Mouse (Mus musculus): ENCODE measurements around the gene Hoxa4. TPM values are rescaled to one million over a fixed set of nuclear protein-coding genes. Genes with fewer than 3 reads are reported as not detected.

Gene Hoxa4
- total and polyA plus RNA-seq, 2 experiments from 2014 or later = 0.08 to 0.38 TPM

DNA sequence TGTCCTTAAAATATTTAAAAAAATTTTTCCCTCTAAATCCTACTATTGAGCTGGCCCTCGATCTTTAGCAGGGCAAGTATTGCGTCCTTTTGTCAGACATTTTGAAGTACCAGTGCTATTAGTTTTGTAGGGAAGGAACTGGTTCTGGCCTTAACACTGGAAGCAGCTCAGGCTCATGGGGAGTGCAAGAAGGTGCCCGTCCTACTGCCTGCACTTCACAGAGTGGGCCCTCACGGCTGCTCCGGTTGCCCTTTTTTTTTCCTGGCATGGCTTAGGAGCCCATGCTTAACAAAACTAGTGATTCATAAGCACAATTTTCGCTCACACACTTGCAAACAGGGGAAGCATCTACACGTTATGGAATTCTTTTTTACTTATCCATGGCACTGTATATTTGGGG is 47.4 kb upstream of the Hoxa4 start:
- Histone ChIP-seq H3K9me3 (replicated peaks; ENCODE audit: control insufficient read depth, low read length) (no peaks in the 10 kb centered on the region), H3K4me2 (ENCODE audit: low read depth, low read length) (no peak overlapping the region), H3K27ac (ENCODE audit: low read depth) (no peak overlapping the region), H3K4me3 (ENCODE audit: low read depth, low read length) (no peak overlapping the region), H3K36me3 (replicated peaks; ENCODE audit: control insufficient read depth, insufficient read depth, low read length) (no peaks in the 10 kb centered on the region), H3K4me1 (ENCODE audit: control insufficient read depth, insufficient read depth) (0 out of 2 replicates have a peak, but pooled peaks cover 3% of the 10 kb centered on the region), H3K9ac (replicated peaks; ENCODE audit: low read depth, low read length) (no peak overlapping the region), H3K27me3 (ENCODE audit: control insufficient read depth, insufficient read depth, low read length) (peaks cover 100% of the 10 kb centered on the region)
- DNase-seq (ENCODE audit: low spot score) (no peak), ATAC-seq (ENCODE audit: insufficient read depth, low read depth) (no peak)
- 11% methylated on average over 7 of the region's 7 CpGs for WGBS
- TF ChIP-seq EP300 (IDR thresholded peaks at IDR 0.05; ENCODE audit: low read depth) = no peak
- no peak for TF ChIP-seq CTCF (IDR thresholded peaks at IDR 0.05; ENCODE audit: low read depth)

GRCm38 (mm10) chr6:52238155-52238545 is 46.6 kb upstream of the Hoxa4 start:
- no peak overlapping the region for H3K4me2 ChIP-seq (ENCODE audit: low read depth, low read length)
- ATAC-seq (ENCODE audit: insufficient read depth, low read depth) = no peak
- WGBS = 7% methylated on average over 7 of the region's 7 CpGs

GRCm38 (mm10) chr6:52237346-52238154 is 46.0 kb upstream of the Hoxa4 start:
- Histone ChIP-seq H3K27ac (ENCODE audit: low read depth) (no peak overlapping the region), H3K9me3 (replicated peaks; ENCODE audit: control insufficient read depth, low read length) (no peaks in the 10 kb centered on the region), H3K27me3 (ENCODE audit: control insufficient read depth, insufficient read depth, low read length) (peaks cover 100% of the 10 kb centered on the region), H3K4me1 (ENCODE audit: control insufficient read depth, insufficient read depth) (0 out of 2 replicates have a peak, but pooled peaks cover 3% of the 10 kb centered on the region), H3K36me3 (replicated peaks; ENCODE audit: control insufficient read depth, insufficient read depth, low read length) (no peaks in the 10 kb centered on the region), H3K9ac (replicated peaks; ENCODE audit: low read depth, low read length) (no peak overlapping the region), H3K4me2 (ENCODE audit: low read depth, low read length) (no peak overlapping the region), H3K4me3 (ENCODE audit: low read depth, low read length) (no peak overlapping the region)
- no peak for DNase-seq (ENCODE audit: low spot score)
- TF ChIP-seq EP300 (IDR thresholded peaks at IDR 0.05; ENCODE audit: low read depth) (no peak), CTCF (IDR thresholded peaks at IDR 0.05; ENCODE audit: low read depth) (no peak)
- WGBS = 10% methylated on average over 10 of the region's 10 CpGs
- ATAC-seq (ENCODE audit: insufficient read depth, low read depth) = no peak

More at GRCm38 (mm10) chr6:52238155-52238545, 46.6 kb upstream of the Hoxa4 start:
- H3K27ac ChIP-seq (ENCODE audit: low read depth) = no peak overlapping the region
- peaks cover 100% of the 10 kb centered on the region for H3K27me3 ChIP-seq (ENCODE audit: control insufficient read depth, insufficient read depth, low read length)
- no peak overlapping the region for H3K4me3 ChIP-seq (ENCODE audit: low read depth, low read length)
- no peak for DNase-seq (ENCODE audit: low spot score)
- no peak for TF ChIP-seq EP300 (IDR thresholded peaks at IDR 0.05; ENCODE audit: low read depth)
- no peak for TF ChIP-seq CTCF (IDR thresholded peaks at IDR 0.05; ENCODE audit: low read depth)
- H3K9ac ChIP-seq (replicated peaks; ENCODE audit: low read depth, low read length) = no peak overlapping the region
- no peaks in the 10 kb centered on the region for H3K9me3 ChIP-seq (replicated peaks; ENCODE audit: control insufficient read depth, low read length)
- 0 out of 2 replicates have a peak, but pooled peaks cover 3% of the 10 kb centered on the region for H3K4me1 ChIP-seq (ENCODE audit: control insufficient read depth, insufficient read depth)
- no peaks in the 10 kb centered on the region for H3K36me3 ChIP-seq (replicated peaks; ENCODE audit: control insufficient read depth, insufficient read depth, low read length)

- Histone ChIP-seq H3K9me3 (replicated peaks; ENCODE audit: control insufficient read depth, low read length) (no peaks in the 10 kb centered on the region), H3K4me1 (ENCODE audit: control insufficient read depth, insufficient read depth) (0 out of 2 replicates have a peak, but pooled peaks cover 3% of the 10 kb centered on the region), H3K9ac (replicated peaks; ENCODE audit: low read depth, low read length) (no peak overlapping the region), H3K36me3 (replicated peaks; ENCODE audit: control insufficient read depth, insufficient read depth, low read length) (no peaks in the 10 kb centered on the region), H3K4me3 (ENCODE audit: low read depth, low read length) (no peak overlapping the region), H3K4me2 (ENCODE audit: low read depth, low read length) (no peak overlapping the region), H3K27ac (ENCODE audit: low read depth) (no peak overlapping the region), H3K27me3 (ENCODE audit: control insufficient read depth, insufficient read depth, low read length) (peaks cover 100% of the 10 kb centered on the region)
- ATAC-seq (ENCODE audit: insufficient read depth, low read depth) (no peak), DNase-seq (ENCODE audit: low spot score) (no peak)
- 6% methylated on average over 3 of the region's 3 CpGs for WGBS
- no peak for TF ChIP-seq CTCF (IDR thresholded peaks at IDR 0.05; ENCODE audit: low read depth)
- no peak for TF ChIP-seq EP300 (IDR thresholded peaks at IDR 0.05; ENCODE audit: low read depth)
Observed at GRCm38 (mm10) chr6:52236806-52237205, 45.3 kb upstream of the Hoxa4 start.

DNA sequence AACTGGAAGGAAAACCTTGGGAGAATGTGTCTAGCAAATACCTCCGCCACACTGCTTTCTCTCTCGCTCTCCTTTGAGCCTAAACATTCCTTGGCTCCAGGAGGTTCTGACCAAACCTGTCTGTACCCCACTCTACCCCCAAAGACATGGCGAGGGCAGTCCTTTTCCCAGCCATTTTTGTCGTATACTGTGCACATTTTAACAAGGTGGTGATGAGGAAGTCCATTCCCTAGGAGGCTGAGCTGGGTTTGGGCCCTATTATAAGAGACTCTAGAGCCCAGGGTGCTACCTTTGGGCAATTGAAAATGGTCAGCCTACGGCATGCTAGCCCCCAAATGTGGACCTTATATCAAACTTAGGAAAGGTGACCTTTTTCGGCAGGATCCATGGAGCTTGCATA is 44.3 kb upstream of the Hoxa4 start:
- Histone ChIP-seq H3K4me2 (ENCODE audit: low read depth, low read length) (no peak overlapping the region), H3K9ac (replicated peaks; ENCODE audit: low read depth, low read length) (no peak overlapping the region), H3K9me3 (replicated peaks; ENCODE audit: control insufficient read depth, low read length) (no peaks in the 10 kb centered on the region), H3K27ac (ENCODE audit: low read depth) (no peak overlapping the region), H3K4me1 (ENCODE audit: control insufficient read depth, insufficient read depth) (0 out of 2 replicates have a peak, but pooled peaks cover 3% of the 10 kb centered on the region), H3K4me3 (ENCODE audit: low read depth, low read length) (no peak overlapping the region), H3K27me3 (ENCODE audit: control insufficient read depth, insufficient read depth, low read length) (peaks cover 99% of the 10 kb centered on the region), H3K36me3 (replicated peaks; ENCODE audit: control insufficient read depth, insufficient read depth, low read length) (no peaks in the 10 kb centered on the region)
- DNase-seq (ENCODE audit: low spot score) (no peak), ATAC-seq (ENCODE audit: insufficient read depth, low read depth) (no peak)
- TF ChIP-seq CTCF (IDR thresholded peaks at IDR 0.05; ENCODE audit: low read depth) (no peak), EP300 (IDR thresholded peaks at IDR 0.05; ENCODE audit: low read depth) (no peak)
- WGBS = 28% methylated on average over 6 of the region's 6 CpGs
